Mouse (Mus musculus): Measurements from ENCODE around the gene Cdsn. TPM values are rescaled to one million over a fixed set of nuclear protein-coding genes. Genes with fewer than 3 reads are reported as not detected.

Gene Cdsn
- polyA plus RNA-seq, 1 experiment from 2014 or later, result 0.09 TPM

- no peaks in the 10 kb centered on the region for H3K27me3 ChIP-seq (ENCODE audit: control insufficient read depth, insufficient read depth, low read depth, low read length)
- 93% methylated on average over 15 of the region's 15 CpGs for WGBS
- no peaks in the 10 kb centered on the region for H3K9me3 ChIP-seq (replicated peaks; ENCODE audit: control insufficient read depth, low read length, poor library complexity, severe bottlenecking)
- no peak overlapping the region for H3K9ac ChIP-seq (ENCODE audit: low read depth, low read length)
- H3K4me1 ChIP-seq (ENCODE audit: control insufficient read depth, insufficient read depth, low read length), result no peaks in the 10 kb centered on the region
- no peak overlapping the region for H3K4me3 ChIP-seq (ENCODE audit: low read depth, low read length)
- no peaks in the 10 kb centered on the region for H3K36me3 ChIP-seq (ENCODE audit: control insufficient read depth, insufficient read depth, low read length)
- H3K27ac ChIP-seq (ENCODE audit: low read length), result no peak overlapping the region; the same call in 1 of the 2 replicates
- no peak overlapping the region for H3K4me2 ChIP-seq (ENCODE audit: low read length)
- no peak for ATAC-seq
These were observed 39.8 kb downstream of the Cdsn start for GRCm38 (mm10) chr17:35591731-35592130.

GRCm38 (mm10) chr17:35592131-35592530 is 40.2 kb downstream of the Cdsn start:
- ATAC-seq, result no peak
- H3K27ac ChIP-seq (ENCODE audit: low read length), result no peak overlapping the region
- no peak overlapping the region for H3K4me3 ChIP-seq (ENCODE audit: low read depth, low read length)
- no peaks in the 10 kb centered on the region for H3K36me3 ChIP-seq (ENCODE audit: control insufficient read depth, insufficient read depth, low read length)
- WGBS, result 86% methylated on average over 9 of the region's 9 CpGs
- H3K4me1 ChIP-seq (ENCODE audit: control insufficient read depth, insufficient read depth, low read length), result no peaks in the 10 kb centered on the region
- no peaks in the 10 kb centered on the region for H3K27me3 ChIP-seq (ENCODE audit: control insufficient read depth, insufficient read depth, low read depth, low read length)
- H3K9me3 ChIP-seq (replicated peaks; ENCODE audit: control insufficient read depth, low read length, poor library complexity, severe bottlenecking), result no peaks in the 10 kb centered on the region
- H3K9ac ChIP-seq (ENCODE audit: low read depth, low read length), result no peak overlapping the region
- H3K4me2 ChIP-seq (ENCODE audit: low read length), result no peak overlapping the region

- no peaks in the 10 kb centered on the region for H3K36me3 ChIP-seq (ENCODE audit: control insufficient read depth, insufficient read depth, low read length)
- H3K9me3 ChIP-seq (replicated peaks; ENCODE audit: control insufficient read depth, low read length, poor library complexity, severe bottlenecking), result no peaks in the 10 kb centered on the region
- no peak overlapping the region for H3K4me3 ChIP-seq (ENCODE audit: low read depth, low read length)
- no peaks in the 10 kb centered on the region for H3K27me3 ChIP-seq (ENCODE audit: control insufficient read depth, insufficient read depth, low read depth, low read length)
- no peak for ATAC-seq
- WGBS, result 41% methylated on average over 4 of the region's 4 CpGs
- H3K9ac ChIP-seq (ENCODE audit: low read depth, low read length), result no peak overlapping the region
- H3K27ac ChIP-seq (ENCODE audit: low read length), result no peak overlapping the region
- H3K4me2 ChIP-seq (ENCODE audit: low read length), result no peak overlapping the region
- no peaks in the 10 kb centered on the region for H3K4me1 ChIP-seq (ENCODE audit: control insufficient read depth, insufficient read depth, low read length)
These were observed 41.9 kb downstream of the Cdsn start for GRCm38 (mm10) chr17:35593786-35594185.

- no peak overlapping the region for H3K4me3 ChIP-seq (ENCODE audit: low read depth, low read length)
- WGBS, result 88% methylated on average over 7 of the region's 7 CpGs
- H3K27me3 ChIP-seq (ENCODE audit: control insufficient read depth, insufficient read depth, low read depth, low read length), result no peaks in the 10 kb centered on the region
These were observed 42.5 kb downstream of the Cdsn start for GRCm38 (mm10) chr17:35594456-35594855.

GRCm38 (mm10) chr17:35597399-35597798 is 45.5 kb downstream of the Cdsn start:
- WGBS, result 97% methylated on average over 3 of the region's 3 CpGs

More at GRCm38 (mm10) chr17:35594456-35594855, 42.5 kb downstream of the Cdsn start:
- no peak for ATAC-seq
- Histone ChIP-seq H3K27ac (ENCODE audit: low read length) (no peak overlapping the region), H3K9ac (ENCODE audit: low read depth, low read length) (no peak overlapping the region), H3K4me2 (ENCODE audit: low read length) (no peak overlapping the region), H3K4me1 (ENCODE audit: control insufficient read depth, insufficient read depth, low read length) (no peaks in the 10 kb centered on the region), H3K36me3 (ENCODE audit: control insufficient read depth, insufficient read depth, low read length) (no peaks in the 10 kb centered on the region), H3K9me3 (replicated peaks; ENCODE audit: control insufficient read depth, low read length, poor library complexity, severe bottlenecking) (no peaks in the 10 kb centered on the region)

GRCm38 (mm10) chr17:35601249-35601648 is 49.3 kb downstream of the Cdsn start, which contains the start of gene Sfta2:
TSS of gene Sfta2 (plus strand) at chr17:35601549.
- Histone ChIP-seq H3K36me3 (ENCODE audit: control insufficient read depth, insufficient read depth, low read length) (no peaks in the 10 kb centered on the region), H3K4me2 (ENCODE audit: low read length) (no peak within 1 kb of the TSS), H3K4me3 (ENCODE audit: low read depth, low read length) (no peak within 1 kb of the TSS), H3K27ac (ENCODE audit: low read length) (no peak within 1 kb of the TSS), H3K9me3 (replicated peaks; ENCODE audit: control insufficient read depth, low read length, poor library complexity, severe bottlenecking) (0 out of 2 replicates have a peak, but pooled peaks cover 1% of the 10 kb centered on the region), H3K4me1 (ENCODE audit: control insufficient read depth, insufficient read depth, low read length) (no peaks in the 10 kb centered on the region), H3K9ac (ENCODE audit: low read depth, low read length) (no peak within 1 kb of the TSS), H3K27me3 (ENCODE audit: control insufficient read depth, insufficient read depth, low read depth, low read length) (no peaks in the 10 kb centered on the region)
- WGBS, result 69% methylated on average over 2 of the region's 2 CpGs
- ATAC-seq, result no peak

More at GRCm38 (mm10) chr17:35597399-35597798, 45.5 kb downstream of the Cdsn start:
- no peaks in the 10 kb centered on the region for H3K4me1 ChIP-seq (ENCODE audit: control insufficient read depth, insufficient read depth, low read length)
- H3K9ac ChIP-seq (ENCODE audit: low read depth, low read length), result no peak overlapping the region
- no peaks in the 10 kb centered on the region for H3K27me3 ChIP-seq (ENCODE audit: control insufficient read depth, insufficient read depth, low read depth, low read length)
- no peaks in the 10 kb centered on the region for H3K36me3 ChIP-seq (ENCODE audit: control insufficient read depth, insufficient read depth, low read length)
- H3K4me2 ChIP-seq (ENCODE audit: low read length), result no peak overlapping the region
- H3K4me3 ChIP-seq (ENCODE audit: low read depth, low read length), result no peak overlapping the region
- H3K9me3 ChIP-seq (replicated peaks; ENCODE audit: control insufficient read depth, low read length, poor library complexity, severe bottlenecking), result no peaks in the 10 kb centered on the region
- ATAC-seq, result no peak
- H3K27ac ChIP-seq (ENCODE audit: low read length), result no peak overlapping the region

GRCm38 (mm10) chr17:35601736-35602354 is 49.9 kb downstream of the Cdsn start:
- no peak overlapping the region for H3K27ac ChIP-seq (ENCODE audit: low read length)
- 61% methylated on average over 8 of the region's 8 CpGs for WGBS
- H3K9me3 ChIP-seq (replicated peaks; ENCODE audit: control insufficient read depth, low read length, poor library complexity, severe bottlenecking), result 0 out of 2 replicates have a peak, but pooled peaks cover 2% of the 10 kb centered on the region
- H3K4me1 ChIP-seq (ENCODE audit: control insufficient read depth, insufficient read depth, low read length), result no peaks in the 10 kb centered on the region
- H3K27me3 ChIP-seq (ENCODE audit: control insufficient read depth, insufficient read depth, low read depth, low read length), result no peaks in the 10 kb centered on the region
- no peaks in the 10 kb centered on the region for H3K36me3 ChIP-seq (ENCODE audit: control insufficient read depth, insufficient read depth, low read length)
- H3K4me3 ChIP-seq (ENCODE audit: low read depth, low read length), result no peak overlapping the region
- ATAC-seq, result no peak
- H3K9ac ChIP-seq (ENCODE audit: low read depth, low read length), result no peak overlapping the region
- H3K4me2 ChIP-seq (ENCODE audit: low read length), result no peak overlapping the region

Other genes starting within 250 kb of the Cdsn start
- gene H2-Q1, start 231.7 kb upstream of the Cdsn start, polyA plus RNA-seq (2015; fragmentation: Nextera tagmentation; extraction: Ambion mirVana), result 0.38 and 0.52 TPM in 2 replicates
- 4.4 and 7.6 TPM in 2 replicates for gene H2-Q2, start 209.9 kb upstream of the Cdsn start, polyA plus RNA-seq (2015; fragmentation: Nextera tagmentation; extraction: Ambion mirVana)
- 0.65 and 0.97 TPM in 2 replicates for gene H2-Q4, start 172.5 kb upstream of the Cdsn start, polyA plus RNA-seq (2015; fragmentation: Nextera tagmentation; extraction: Ambion mirVana)
- gene H2-Q6, start 127.3 kb upstream of the Cdsn start, polyA plus RNA-seq (2015; fragmentation: Nextera tagmentation; extraction: Ambion mirVana), result 1.1 and 1.3 TPM in 2 replicates
- gene H2-Q7, start 113.0 kb upstream of the Cdsn start, polyA plus RNA-seq (2015; fragmentation: Nextera tagmentation; extraction: Ambion mirVana), result 3.8 and 4.6 TPM in 2 replicates
- 0.30 and 0.31 TPM in 2 replicates for gene H2-Q10, start 82.0 kb upstream of the Cdsn start, polyA plus RNA-seq (2015; fragmentation: Nextera tagmentation; extraction: Ambion mirVana)
- 0.37 TPM in 1 of 2 replicates, not detected in the other for gene Pou5f1, start 46.1 kb upstream of the Cdsn start, polyA plus RNA-seq (2015; fragmentation: Nextera tagmentation; extraction: Ambion mirVana)
- 8.5 and 9.4 TPM in 2 replicates for gene Tcf19, start 35.3 kb upstream of the Cdsn start, polyA plus RNA-seq (2015; fragmentation: Nextera tagmentation; extraction: Ambion mirVana)
- 3.7 and 4.0 TPM in 2 replicates for gene Cchcr1, start 35.0 kb upstream of the Cdsn start, polyA plus RNA-seq (2015; fragmentation: Nextera tagmentation; extraction: Ambion mirVana)
- 0.60 and 0.68 TPM in 2 replicates for gene Psors1c2, start 18.9 kb upstream of the Cdsn start, polyA plus RNA-seq (2015; fragmentation: Nextera tagmentation; extraction: Ambion mirVana)
- gene 2300002M23Rik, start 15.3 kb downstream of the Cdsn start, polyA plus RNA-seq (2015; fragmentation: Nextera tagmentation; extraction: Ambion mirVana), result not detected in 2 replicates
- gene Sfta2, start 49.4 kb downstream of the Cdsn start, polyA plus RNA-seq (2015; fragmentation: Nextera tagmentation; extraction: Ambion mirVana), result not detected in 2 replicates
- not detected in 2 replicates for gene Gm9573, start 74.5 kb downstream of the Cdsn start, polyA plus RNA-seq (2015; fragmentation: Nextera tagmentation; extraction: Ambion mirVana)
- gene Mucl3, start 91.6 kb downstream of the Cdsn start, polyA plus RNA-seq (2015; fragmentation: Nextera tagmentation; extraction: Ambion mirVana), result 0.07 and 0.14 TPM in 2 replicates
- gene Vars2, start 115.5 kb downstream of the Cdsn start, polyA plus RNA-seq (2015; fragmentation: Nextera tagmentation; extraction: Ambion mirVana), result 15.1 and 15.3 TPM in 2 replicates
- 26.5 and 27.3 TPM in 2 replicates for gene Gtf2h4, start 121.6 kb downstream of the Cdsn start, polyA plus RNA-seq (2015; fragmentation: Nextera tagmentation; extraction: Ambion mirVana)
- 87.8 and 103 TPM in 2 replicates for gene Ddr1, start 152.5 kb downstream of the Cdsn start, polyA plus RNA-seq (2015; fragmentation: Nextera tagmentation; extraction: Ambion mirVana)

Data from midbrain, embryonic 16.5 days (tissue).